Mouse (Mus musculus) ovary, adult 2 months (tissue): ENCODE results near the gene Slc34a3. TPM values are rescaled to one million over a fixed set of nuclear protein-coding genes. Genes with fewer than 3 reads are reported as not detected.

Experiments
- polyA plus RNA-seq: library from polyadenylated mRNA; depleted of rRNA; stranded (reverse); fragments of >200 nt; gene quantifications from 2 replicates; pipeline ENCODE4 v1.2.3, GENCODE M21; 2012; rRNA removed

The Slc34a3 gene
- not detected in 2 replicates for polyA plus RNA-seq

DNA sequence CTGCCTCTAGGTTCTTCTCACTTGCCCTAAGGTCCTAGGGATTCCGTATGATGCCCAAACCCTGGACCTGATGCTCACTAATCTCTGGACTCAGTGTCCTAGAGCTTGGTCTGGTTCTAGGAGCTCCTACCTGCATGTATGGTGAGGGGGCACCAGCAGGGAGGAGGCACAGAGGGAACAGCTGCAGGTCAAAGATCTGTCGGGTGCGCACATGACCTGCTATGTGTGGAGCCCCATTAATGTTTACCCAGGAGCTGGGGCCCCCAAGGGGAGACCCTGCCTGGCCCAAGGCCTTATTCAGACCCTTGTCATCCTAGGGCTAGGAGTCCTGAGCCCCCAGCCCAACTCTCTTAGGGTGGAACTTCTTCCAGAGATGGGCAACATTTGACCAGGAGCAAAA is at the start of gene Slc34a3:
Slc34a3 (minus strand) TSS at position 315 of the 400 bp plus-strand sequence.

DNA sequence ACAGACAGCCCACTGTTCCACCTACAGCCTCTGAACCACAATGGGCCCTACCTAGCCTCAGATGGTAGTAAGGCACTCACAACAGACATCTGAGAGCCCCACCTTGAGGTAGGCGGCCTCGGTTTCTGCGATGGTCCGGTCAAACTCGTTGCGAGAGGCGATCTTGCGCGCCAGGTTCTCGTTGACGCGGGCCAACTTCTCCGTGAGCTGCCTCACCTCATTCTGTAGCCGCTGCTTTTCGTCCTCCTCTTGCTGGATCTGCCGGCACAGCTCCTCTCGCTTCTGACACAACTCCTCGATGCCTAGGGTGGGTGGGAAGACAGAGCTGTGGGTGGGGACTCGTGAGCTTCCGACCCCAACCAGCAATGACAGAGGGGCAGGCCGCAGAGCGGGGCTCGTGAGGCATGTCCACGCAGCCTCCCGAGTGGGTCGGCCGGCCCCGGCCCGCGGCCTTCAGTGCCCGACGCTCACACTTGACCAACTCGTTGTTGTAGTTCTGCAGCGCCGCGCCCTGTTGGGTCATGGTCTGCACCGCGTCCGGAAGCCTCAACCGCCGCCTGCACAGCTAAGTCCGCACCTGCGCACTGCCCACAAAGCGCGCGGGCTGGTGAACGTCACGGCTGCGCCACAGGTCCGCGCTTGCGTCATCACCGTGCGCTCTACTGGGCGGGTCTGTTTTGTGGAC is 37.8 kb upstream of the Slc34a3 start, which contains the start of the genes Ssna1 and Anapc2:
Ssna1 (minus strand) TSS at position 612 of the 685 bp plus-strand sequence.
Anapc2 (plus strand) TSS at position 652 of the 685 bp plus-strand sequence.

DNA sequence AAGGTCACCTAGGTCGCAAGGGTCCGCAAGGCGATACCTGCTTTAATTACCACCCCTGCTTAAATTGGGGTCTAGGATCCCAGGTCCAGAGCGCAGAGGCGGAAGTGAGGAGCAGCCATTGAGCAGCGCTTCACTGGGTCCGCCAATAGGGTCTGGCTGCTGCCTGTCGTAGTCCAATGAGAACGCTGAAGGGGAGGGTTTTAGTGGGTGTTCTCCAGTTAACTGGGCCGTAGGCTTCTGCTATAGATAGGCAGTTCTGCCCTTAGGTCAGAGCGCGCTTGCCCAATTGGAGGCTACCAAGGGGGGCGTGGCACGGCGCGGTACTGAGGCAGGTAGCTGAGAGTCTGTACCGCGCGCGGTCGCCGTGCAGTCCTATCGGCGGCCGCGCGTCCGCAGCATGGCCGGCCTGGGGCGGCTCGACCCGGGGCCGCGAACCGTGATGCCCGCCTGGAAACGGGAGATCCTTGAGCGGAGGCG is 28.2 kb upstream of the Slc34a3 start, which contains the start of gene Tprn:
Tprn (plus strand) TSS at position 328 of the 477 bp plus-strand sequence.

DNA sequence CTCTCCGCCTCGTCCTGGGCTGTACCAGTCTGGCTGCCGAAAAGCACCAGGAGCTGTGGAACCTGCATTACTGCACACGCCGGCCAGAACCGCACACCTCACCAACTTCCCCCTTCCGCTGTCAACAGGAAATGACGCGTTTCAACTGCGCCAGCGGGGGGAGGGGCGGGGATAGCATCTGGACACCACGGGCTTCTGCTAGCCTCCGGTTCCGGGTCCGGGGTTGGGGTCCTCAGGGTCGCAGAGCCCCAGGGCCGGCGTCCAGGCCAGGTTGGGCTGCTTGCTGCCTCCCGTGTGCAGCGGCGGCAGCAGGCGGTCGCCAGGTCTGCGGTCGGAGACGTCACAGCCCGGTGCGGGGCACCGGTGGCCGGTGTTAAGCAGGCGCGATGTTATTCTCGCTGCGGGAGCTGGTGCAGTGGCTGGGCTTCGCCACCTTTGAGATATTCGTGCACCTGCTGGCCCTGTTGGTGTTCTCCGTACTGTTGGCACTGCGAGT is 21.2 kb upstream of the Slc34a3 start, which contains the start of gene Tmem203:
Tmem203 (plus strand) TSS at position 156 of the 496 bp plus-strand sequence.

DNA sequence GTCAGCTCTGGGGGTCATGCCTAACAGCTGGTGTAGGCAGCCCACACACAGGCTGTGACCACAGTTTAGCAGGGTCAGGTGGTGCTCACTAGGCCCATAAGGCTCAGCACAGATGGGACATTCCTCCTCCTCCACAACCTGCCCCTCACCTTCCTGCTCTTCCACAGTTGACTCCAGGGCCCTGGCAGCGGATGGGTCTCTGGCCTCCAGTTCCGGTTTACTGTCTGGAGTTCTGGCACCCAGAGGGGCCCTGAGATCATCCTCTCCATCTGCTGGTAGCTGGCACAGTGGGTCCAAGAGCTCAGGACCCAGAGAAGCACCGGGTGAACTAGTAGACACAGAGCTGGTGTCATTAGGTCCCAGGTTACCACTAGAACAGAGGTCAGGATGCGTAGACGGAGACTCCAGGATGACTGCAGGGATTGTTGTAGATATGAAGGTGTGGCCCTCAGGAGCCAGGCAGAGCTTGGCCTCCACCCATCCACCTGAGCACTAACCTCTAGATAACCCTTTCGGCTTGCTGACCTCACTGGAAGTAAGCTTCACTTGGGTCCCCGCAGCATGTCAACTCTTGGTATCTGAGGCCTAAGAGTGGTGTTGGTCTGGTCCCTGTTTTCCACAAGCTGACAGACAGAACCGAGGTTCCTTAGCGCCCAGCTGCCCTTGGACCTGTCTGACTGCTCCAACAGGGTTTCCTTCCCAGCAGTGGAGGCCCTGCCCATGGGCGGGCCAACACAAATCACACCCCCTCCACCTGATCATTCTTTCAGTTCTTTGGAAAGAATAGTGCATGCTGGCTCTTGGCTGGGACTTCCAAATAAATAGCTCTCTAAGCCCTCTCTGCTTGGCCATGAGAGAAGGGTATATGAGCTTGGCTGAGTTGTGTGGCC is 12.3 kb upstream of the Slc34a3 start, which contains the start of gene AL732309.1:
AL732309.1 (minus strand) TSS at position 681 of the 890 bp plus-strand sequence.

DNA sequence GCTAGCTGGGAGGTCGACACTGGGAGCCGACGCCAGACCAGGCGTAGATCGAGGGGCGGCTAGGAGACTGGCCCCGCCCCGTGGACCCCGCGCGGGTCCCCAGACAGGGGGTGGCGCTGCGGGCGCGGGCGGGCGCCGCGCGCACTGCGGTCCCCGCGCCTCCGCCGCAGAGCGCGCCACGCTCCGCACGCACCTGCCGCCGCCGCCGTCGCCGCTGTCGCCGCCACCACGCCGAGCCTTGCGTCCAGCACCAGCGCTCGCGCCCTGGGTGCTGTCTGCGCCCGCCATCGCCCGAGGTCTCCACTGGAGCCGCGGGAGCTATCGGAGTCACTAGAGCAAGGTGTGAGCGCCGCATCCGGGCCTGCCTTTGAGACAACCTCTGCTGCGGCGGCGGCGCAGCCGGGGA is 7.9 kb upstream of the Slc34a3 start, which contains the start of the genes Rnf208 and Cysrt1:
Rnf208 (plus strand) TSS at position 155 of the 406 bp plus-strand sequence.
Cysrt1 (minus strand) TSS at position 352 of the 406 bp plus-strand sequence.

DNA sequence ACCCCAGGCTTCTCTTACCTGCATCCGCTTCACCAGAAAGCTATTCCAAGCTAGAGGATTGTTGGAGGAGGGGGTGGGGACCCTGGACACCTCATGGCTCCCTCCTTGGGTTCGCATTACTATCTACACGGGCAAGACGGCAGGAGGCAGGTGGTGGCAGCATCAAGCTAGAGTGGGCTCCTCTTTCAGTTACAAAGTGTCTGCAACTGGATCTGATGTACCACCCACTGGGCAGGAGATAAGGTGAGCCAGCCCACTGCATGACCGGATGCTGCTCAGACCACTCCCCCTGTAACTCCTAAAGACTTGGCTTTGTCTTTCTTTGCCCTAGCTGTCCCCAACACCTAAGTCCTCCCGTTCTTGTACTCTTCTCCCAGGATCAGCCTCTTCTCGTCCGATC is 2.5 kb upstream of the Slc34a3 start, which contains the start of gene Rnf224:
Rnf224 (minus strand) TSS at position 174 of the 400 bp plus-strand sequence.

DNA sequence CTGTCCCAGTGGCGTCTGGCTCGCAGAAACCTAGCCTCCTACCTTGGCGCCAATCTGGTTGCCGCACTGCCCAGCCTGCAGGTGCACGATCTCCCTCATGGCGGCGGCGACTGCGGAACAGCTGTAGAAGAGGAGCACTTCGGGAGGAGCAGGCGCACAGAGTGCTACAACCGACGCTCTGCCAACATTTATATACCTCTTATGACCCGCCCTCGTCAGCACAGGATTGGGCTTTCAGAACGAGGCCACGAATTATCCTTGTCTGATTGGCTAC is 9.7 kb downstream of the Slc34a3 start, which contains the start of gene Tubb4b:
Tubb4b (minus strand) TSS at position 211 of the 274 bp plus-strand sequence.

DNA sequence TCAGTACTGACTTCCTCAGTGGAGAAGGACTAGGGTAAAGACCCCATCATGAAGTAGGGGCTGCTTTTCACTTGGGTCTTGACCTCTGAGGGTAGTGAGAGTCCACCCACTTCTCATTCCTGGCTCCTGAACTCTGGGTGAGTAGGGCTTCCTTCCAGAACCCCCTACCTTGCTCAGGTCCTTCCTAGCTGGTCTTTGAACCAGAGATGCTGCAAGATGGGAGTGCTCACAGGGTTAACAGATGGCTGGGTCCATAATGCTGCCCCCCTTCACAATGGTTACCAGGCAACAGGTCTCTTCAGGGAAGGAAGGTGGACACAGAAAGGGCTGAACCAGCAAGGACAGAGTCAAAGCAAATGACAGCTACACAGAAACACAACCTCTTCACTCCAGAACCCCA is 15.7 kb downstream of the Slc34a3 start, which contains the start of gene Fam166a:
Fam166a (plus strand) TSS at position 301 of the 400 bp plus-strand sequence.

DNA sequence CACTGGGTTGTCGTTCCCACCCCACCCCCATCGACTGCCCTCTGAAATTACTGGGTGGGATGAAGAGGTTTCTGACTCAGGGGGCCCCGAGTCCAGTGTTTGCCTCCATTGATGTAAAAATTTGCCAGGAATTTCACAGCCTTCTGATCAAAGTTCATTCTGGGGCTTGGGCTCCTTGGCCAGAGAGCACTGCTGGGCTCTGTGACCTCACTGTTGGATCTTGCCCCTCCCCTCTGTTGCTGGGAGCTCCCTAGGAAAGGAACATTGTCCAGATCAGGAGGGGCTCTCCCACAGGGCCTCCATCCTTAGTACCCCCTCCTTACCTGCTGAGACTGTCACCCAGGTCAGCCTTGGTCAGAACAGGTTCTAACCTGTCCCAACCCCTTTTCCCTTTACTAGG is 19.7 kb downstream of the Slc34a3 start, which contains the start of gene Stpg3:
Stpg3 (minus strand) TSS at position 194 of the 400 bp plus-strand sequence.

DNA sequence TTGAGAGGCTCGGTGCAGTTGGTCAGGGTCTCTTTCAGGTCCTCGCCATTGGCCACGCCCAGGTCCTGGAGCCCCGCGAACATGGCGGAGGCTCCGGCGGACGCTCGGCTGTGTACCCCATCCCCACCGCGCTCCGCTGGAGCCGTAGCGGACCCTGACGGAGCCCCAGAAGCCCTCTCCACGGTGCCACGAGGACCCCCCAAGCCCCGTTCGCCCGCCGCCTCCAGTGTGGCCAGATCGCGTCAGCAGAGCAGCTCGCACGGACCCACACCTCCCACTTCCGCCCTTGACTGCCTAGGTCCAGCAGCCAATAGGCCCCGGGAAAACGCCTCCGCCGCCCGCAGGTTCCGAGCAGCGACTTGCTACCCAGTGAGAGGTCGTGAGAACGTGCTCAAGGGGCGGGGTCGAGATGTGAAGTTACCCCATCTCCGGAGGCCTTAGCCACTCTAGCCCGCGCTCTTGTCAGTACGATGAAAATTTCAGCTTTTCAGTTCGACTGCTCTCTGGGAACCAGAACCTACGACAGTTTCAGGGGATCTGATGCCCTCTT is 23.0 kb downstream of the Slc34a3 start, which contains the start of gene Nelfb:
Nelfb (minus strand) TSS at position 369 of the 550 bp plus-strand sequence.

DNA sequence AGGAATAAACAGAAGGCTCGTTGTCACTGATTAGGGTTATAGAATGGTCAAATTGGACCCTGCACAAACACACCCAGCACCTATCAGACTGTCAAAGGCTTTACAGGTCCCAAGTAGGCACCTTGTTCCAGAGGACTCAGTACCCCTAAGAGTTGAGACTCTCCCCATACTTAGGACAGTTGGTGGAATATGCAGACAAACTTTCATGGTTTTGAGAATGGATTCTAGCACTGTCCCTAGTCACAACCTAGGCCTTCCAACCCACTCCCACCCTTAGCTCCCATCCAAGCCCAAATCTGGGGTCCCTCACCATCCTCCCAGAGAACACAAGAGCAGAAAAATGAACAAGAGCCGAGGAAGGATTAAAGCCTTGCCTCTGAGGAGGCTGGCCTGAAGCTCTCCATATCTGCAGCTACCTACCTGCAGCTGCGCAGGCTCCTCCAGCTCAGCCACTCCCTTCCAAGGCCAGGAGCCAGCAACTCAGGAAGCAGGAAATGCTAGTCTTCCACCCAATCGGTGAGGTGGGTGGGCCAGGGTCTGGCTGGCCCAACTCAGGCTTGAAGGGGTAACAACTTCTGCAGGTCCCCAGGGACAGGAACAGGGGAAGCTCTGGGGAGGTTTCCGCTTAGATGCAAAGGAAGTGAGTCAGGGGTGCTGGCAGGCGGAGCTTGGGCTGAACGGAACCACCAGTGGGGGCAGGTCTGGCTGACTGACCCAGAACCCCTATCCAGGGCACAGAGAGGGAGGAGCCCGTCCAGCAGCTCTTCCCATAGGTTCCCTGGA is 37.8 kb downstream of the Slc34a3 start, which contains the start of gene Tor4a:
Tor4a (minus strand) TSS at position 715 of the 783 bp plus-strand sequence.

DNA sequence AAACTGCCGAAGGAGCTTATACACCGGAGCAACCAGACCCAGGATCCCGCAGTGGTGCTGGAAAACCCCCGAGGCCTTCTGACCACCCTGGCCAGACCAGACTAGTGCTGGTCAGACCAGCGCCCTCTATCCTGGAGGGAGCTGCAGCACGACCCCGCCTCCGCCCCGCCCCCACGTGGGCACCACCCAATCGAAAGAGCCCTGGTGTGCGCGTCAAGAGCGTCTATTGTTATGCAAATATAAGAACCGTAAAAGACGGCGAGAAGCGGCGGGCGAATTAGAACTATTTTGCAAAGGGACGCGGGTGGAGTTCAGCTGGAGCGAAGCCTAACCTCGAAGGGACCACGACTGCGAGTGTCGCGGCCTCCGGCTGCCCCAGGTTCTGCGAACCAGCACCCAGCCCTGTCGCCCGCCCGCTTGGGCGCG is 53.7 kb downstream of the Slc34a3 start, which contains the start of gene Nrarp:
Nrarp (plus strand) TSS at position 281 of the 426 bp plus-strand sequence.

Other genes with a start within 250 kb of the Slc34a3 start
- 281 and 345 TPM in 2 replicates for gene Nsmf, start 180.0 kb downstream of the Slc34a3 start, polyA plus RNA-seq
- gene Entpd8, start 154.1 kb downstream of the Slc34a3 start, polyA plus RNA-seq = 0.81 and 1.6 TPM in 2 replicates
- gene Noxa1, start 139.2 kb downstream of the Slc34a3 start, polyA plus RNA-seq = 1.9 and 3.4 TPM in 2 replicates
- 16.0 and 20.1 TPM in 2 replicates for gene Nrarp, start 53.6 kb downstream of the Slc34a3 start, polyA plus RNA-seq
- gene Tor4a, start 37.5 kb downstream of the Slc34a3 start, polyA plus RNA-seq = 91.7 and 92.6 TPM in 2 replicates
- 54.5 and 59.1 TPM in 2 replicates for gene Nelfb, start 22.9 kb downstream of the Slc34a3 start, polyA plus RNA-seq
- not detected in 2 replicates for gene Stpg3, start 19.7 kb downstream of the Slc34a3 start, polyA plus RNA-seq
- gene Fam166a, start 15.6 kb downstream of the Slc34a3 start, polyA plus RNA-seq = 0.18 and 0.40 TPM in 2 replicates
- gene Tubb4b, start 9.7 kb downstream of the Slc34a3 start, polyA plus RNA-seq = 582 and 710 TPM in 2 replicates
- 0.10 TPM in 1 of 2 replicates, not detected in the other for gene Rnf224, start 2.4 kb upstream of the Slc34a3 start, polyA plus RNA-seq
- gene Rnf208, start 7.9 kb upstream of the Slc34a3 start, polyA plus RNA-seq = 27.2 and 28.5 TPM in 2 replicates
- gene Cysrt1, start 8.1 kb upstream of the Slc34a3 start, polyA plus RNA-seq = 1.6 and 1.7 TPM in 2 replicates
- gene AL732309.1, start 12.5 kb upstream of the Slc34a3 start, polyA plus RNA-seq = 31.6 and 35.4 TPM in 2 replicates
- gene Tmem203, start 21.1 kb upstream of the Slc34a3 start, polyA plus RNA-seq = 85.0 and 109 TPM in 2 replicates
- gene Tprn, start 28.3 kb upstream of the Slc34a3 start, polyA plus RNA-seq = 30.9 and 32.4 TPM in 2 replicates
- gene Ssna1, start 38.1 kb upstream of the Slc34a3 start, polyA plus RNA-seq = 85.4 and 91.9 TPM in 2 replicates
- 112 and 124 TPM in 2 replicates for gene Anapc2, start 38.1 kb upstream of the Slc34a3 start, polyA plus RNA-seq
- gene Tmem210, start 53.8 kb upstream of the Slc34a3 start, polyA plus RNA-seq = 0.51 and 0.55 TPM in 2 replicates
- gene Lrrc26, start 55.6 kb upstream of the Slc34a3 start, polyA plus RNA-seq = 37.9 and 39.1 TPM in 2 replicates
- 1.1 and 1.7 TPM in 2 replicates for gene Grin1, start 84.8 kb upstream of the Slc34a3 start, polyA plus RNA-seq
- gene Man1b1, start 98.0 kb upstream of the Slc34a3 start, polyA plus RNA-seq = 9.7 and 12.0 TPM in 2 replicates
- 50.5 and 59.0 TPM in 2 replicates for gene Dpp7, start 122.0 kb upstream of the Slc34a3 start, polyA plus RNA-seq
- 59.3 and 63.2 TPM in 2 replicates for gene Uap1l1, start 131.3 kb upstream of the Slc34a3 start, polyA plus RNA-seq
- gene Sapcd2, start 138.0 kb upstream of the Slc34a3 start, polyA plus RNA-seq = 16.5 and 18.1 TPM in 2 replicates
- gene Entpd2, start 161.5 kb upstream of the Slc34a3 start, polyA plus RNA-seq = 33.0 and 33.1 TPM in 2 replicates
- gene Npdc1, start 165.0 kb upstream of the Slc34a3 start, polyA plus RNA-seq = 300 and 413 TPM in 2 replicates
- gene Fut7, start 188.9 kb upstream of the Slc34a3 start, polyA plus RNA-seq = 0.38 and 0.46 TPM in 2 replicates
- 54.2 and 56.6 TPM in 2 replicates for gene Abca2, start 194.3 kb upstream of the Slc34a3 start, polyA plus RNA-seq
- 36.3 and 57.3 TPM in 2 replicates for gene Clic3, start 222.5 kb upstream of the Slc34a3 start, polyA plus RNA-seq
- gene Paxx, start 226.7 kb upstream of the Slc34a3 start, polyA plus RNA-seq = 87.0 and 99.6 TPM in 2 replicates
- gene Ptgds, start 235.7 kb upstream of the Slc34a3 start, polyA plus RNA-seq = 17.0 and 20.7 TPM in 2 replicates